Mouse (Mus musculus) kidney, embryonic 16.5 days (tissue): ENCODE results near the gene Gstm1. TPM values are rescaled to one million over a fixed set of nuclear protein-coding genes. Genes with fewer than 3 reads are reported as not detected.
A peak's percentile ranks its signal among the peaks of the same experiment; 100 is the strongest.
"Not testable (repeated sequence)": the region's sequence is repeated elsewhere in the genome, so short reads cannot be mapped to it uniquely, and the experiment has no call there.

Experiments used
- ATAC-seq: fragments of 200-750 bp; cut with Nextera tagmentation; 2 replicates; pipeline ENCODE4 v1.8.0; 2017; ENCODE audit warnings: moderate TSS enrichment; ENCODE audit not compliant: low FRiP score, low TSS enrichment
- H3K27ac ChIP-seq: fragments of 300-500 bp; sonication (generic); 2 replicates; pipeline ENCODE4 v1.5.1; 2014; ENCODE audit warnings: low read length
- H3K27me3 ChIP-seq: fragments of 300-500 bp; sonication (generic); 2 replicates; pipeline ENCODE4 v1.6.1; 2014; ENCODE audit warnings: low read length, control low read depth, mixed read lengths; ENCODE audit not compliant: insufficient read depth
- H3K36me3 ChIP-seq: fragments of 300-500 bp; sonication (generic); 2 replicates; pipeline ENCODE4 v1.6.1; 2014; ENCODE audit warnings: low read length, control low read depth, mixed read lengths; ENCODE audit not compliant: insufficient read depth
- H3K4me1 ChIP-seq: fragments of 300-500 bp; sonication (generic); 2 replicates; pipeline ENCODE4 v1.6.1; 2014; ENCODE audit warnings: low read length, control low read depth, mixed read lengths; ENCODE audit not compliant: insufficient read depth
- H3K4me2 ChIP-seq: fragments of 300-500 bp; sonication (generic); replicated peaks from 2 replicates; pipeline ENCODE4 v1.6.1; 2014; ENCODE audit warnings: low read depth, low read length
- H3K4me3 ChIP-seq: fragments of 300-500 bp; sonication (generic); 2 replicates; pipeline ENCODE4 v1.5.1; 2014; ENCODE audit warnings: mild to moderate bottlenecking, low read length
- H3K9ac ChIP-seq: fragments of 300-500 bp; sonication (generic); replicated peaks from 2 replicates; pipeline ENCODE4 v1.6.1; 2014; ENCODE audit warnings: low read length
- H3K9me3 ChIP-seq: fragments of 300-500 bp; sonication (generic); 2 replicates; pipeline ENCODE4 v1.6.1; 2016; ENCODE audit warnings: low read length, control low read depth
- WGBS: fragments of 180-500 bp; shearing (Covaris S2); extraction: QIAGEN DNeasy Blood & Tissue Kit; methylation state at CpG from one replicate; pipeline ENCODE4 v1.1.7; 2014; 5-methylcytosine and 5-hydroxymethylcytosine counted together
- polyA plus RNA-seq: library from polyadenylated mRNA; unstranded; fragments of >200 nt; fragmentation: Nextera tagmentation; extraction: Ambion mirVana; gene quantifications from 2 replicates; pipeline ENCODE4 v1.2.1, GENCODE M21; 2015

Gstm1 gene
- polyA plus RNA-seq, 1 experiment from 2014 or later: 124 TPM

DNA sequence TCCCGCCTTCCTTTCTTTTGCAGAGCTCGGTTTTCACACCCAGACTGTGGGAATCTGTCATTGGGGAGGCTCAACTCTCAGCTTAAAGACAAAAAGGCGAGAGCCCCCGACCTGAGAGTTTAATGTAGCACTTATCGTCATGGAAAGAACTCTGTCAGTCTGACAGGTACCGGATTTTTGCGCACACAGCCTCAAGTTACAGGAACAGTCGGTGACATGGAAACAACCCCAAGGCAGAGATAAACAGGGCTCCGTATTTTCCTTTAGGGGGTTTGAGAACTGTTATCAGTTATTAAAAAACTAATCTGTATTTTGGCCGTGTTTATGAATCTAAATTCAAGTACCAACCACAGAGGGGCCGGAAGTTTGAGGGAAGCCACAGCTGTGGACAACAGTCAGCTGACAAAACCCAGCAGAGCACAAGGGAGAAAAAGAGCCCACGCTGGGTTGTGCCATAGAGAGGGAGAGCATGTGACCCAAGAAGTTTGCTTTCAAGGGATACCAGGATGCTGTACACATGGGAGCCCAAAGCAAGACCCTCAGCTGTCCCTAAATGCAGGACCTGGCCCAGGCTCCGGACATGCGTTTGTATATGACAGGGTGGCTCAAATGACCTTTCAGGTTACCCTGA is 532 bp upstream of the Gstm1 start:
- H3K4me1 ChIP-seq: peaks cover 16% of the 10 kb centered on the region
- H3K9ac ChIP-seq: peak overlapping the region; percentile 69
- WGBS: 21% methylated on average over 14 of the region's 14 CpGs
- no peaks in the 10 kb centered on the region for H3K9me3 ChIP-seq
- H3K4me2 ChIP-seq: peak overlapping the region; percentile 92
- ATAC-seq: no peak; the same call in 1 of the 2 replicates
- H3K4me3 ChIP-seq: peak overlapping the region; percentile 53
- no peaks in the 10 kb centered on the region for H3K27me3 ChIP-seq
- H3K36me3 ChIP-seq: no peaks in the 10 kb centered on the region
- H3K27ac ChIP-seq: peak overlapping the region; percentile 81

- peak overlapping the region; percentile 68; the same call in 1 of the 2 replicates for H3K9ac ChIP-seq
- 89% methylated on average over 5 of the region's 5 CpGs for WGBS
Observed at GRCm38 (mm10) chr3:108016468-108016867, 1.3 kb downstream of the Gstm1 start.

GRCm38 (mm10) chr3:108014974-108015346 is 2.8 kb downstream of the Gstm1 start:
- ATAC-seq: no peak
- Histone ChIP-seq H3K9ac (no peak overlapping the region), H3K4me3 (no peak overlapping the region), H3K9me3 (no peaks in the 10 kb centered on the region), H3K4me1 (peaks cover 23% of the 10 kb centered on the region), H3K4me2 (no peak overlapping the region), H3K27ac (no peak overlapping the region), H3K27me3 (no peaks in the 10 kb centered on the region), H3K36me3 (no peaks in the 10 kb centered on the region)
- WGBS: 90% methylated on average over 2 of the region's 2 CpGs

More at GRCm38 (mm10) chr3:108016468-108016867, 1.3 kb downstream of the Gstm1 start:
- not testable (repeated sequence) for H3K4me3 ChIP-seq, H3K27me3 ChIP-seq, H3K4me2 ChIP-seq, ATAC-seq, H3K9me3 ChIP-seq, H3K27ac ChIP-seq, H3K36me3 ChIP-seq
- H3K4me1 ChIP-seq: peaks cover 23% of the 10 kb centered on the region

- Histone ChIP-seq H3K9me3 (no peaks in the 10 kb centered on the region), H3K27ac (no peak overlapping the region), H3K4me3 (no peak overlapping the region), H3K4me2 (no peak overlapping the region), H3K4me1 (peaks cover 23% of the 10 kb centered on the region), H3K9ac (no peak overlapping the region), H3K36me3 (no peaks in the 10 kb centered on the region), H3K27me3 (no peaks in the 10 kb centered on the region)
- no peak for ATAC-seq
- 60% methylated on average over 7 of the region's 8 CpGs for WGBS
Observed at GRCm38 (mm10) chr3:108014098-108014973, 3.4 kb downstream of the Gstm1 start.

- 69% methylated on average over 4 of the region's 4 CpGs for WGBS
- no peak overlapping the region for H3K4me2 ChIP-seq
Observed at GRCm38 (mm10) chr3:108013331-108013871, 4.4 kb downstream of the Gstm1 start.

DNA sequence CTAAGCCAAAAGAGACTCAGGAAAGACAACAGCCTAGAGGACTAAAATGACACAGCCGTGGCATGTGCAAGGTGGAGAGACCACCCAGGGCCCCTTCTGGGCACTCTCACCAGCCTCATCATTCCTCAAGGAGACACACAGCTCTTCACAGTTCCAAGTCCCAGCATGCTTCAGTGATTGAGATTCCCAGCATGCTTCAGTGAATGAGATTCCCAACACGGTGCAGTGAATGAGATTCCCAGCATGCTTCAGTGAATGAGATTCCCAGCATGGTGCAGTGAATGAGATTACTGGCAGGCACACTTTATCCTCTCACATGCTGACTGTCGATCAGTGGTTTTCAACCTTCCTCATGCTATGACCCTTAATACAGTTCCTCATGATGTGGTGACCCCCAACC is 6.2 kb downstream of the Gstm1 start:
- no peaks in the 10 kb centered on the region for H3K9me3 ChIP-seq
- no peak overlapping the region for H3K9ac ChIP-seq
- 76% methylated on average over 3 of the region's 3 CpGs for WGBS
- no peak overlapping the region for H3K27ac ChIP-seq
- no peak for ATAC-seq
- H3K4me3 ChIP-seq: no peak overlapping the region
- no peaks in the 10 kb centered on the region for H3K36me3 ChIP-seq
- peaks cover 10% of the 10 kb centered on the region; the same call in 1 of the 2 replicates for H3K4me1 ChIP-seq
- no peaks in the 10 kb centered on the region for H3K27me3 ChIP-seq
- no peak overlapping the region for H3K4me2 ChIP-seq

More at GRCm38 (mm10) chr3:108013331-108013871, 4.4 kb downstream of the Gstm1 start:
- no peak for ATAC-seq
- H3K4me1 ChIP-seq: peaks cover 20% of the 10 kb centered on the region
- no peaks in the 10 kb centered on the region for H3K36me3 ChIP-seq
- peak overlapping the region; percentile 0; the same call in 1 of the 2 replicates for H3K27ac ChIP-seq
- H3K4me3 ChIP-seq: no peak overlapping the region
- no peaks in the 10 kb centered on the region for H3K9me3 ChIP-seq
- no peak overlapping the region for H3K9ac ChIP-seq
- H3K27me3 ChIP-seq: no peaks in the 10 kb centered on the region

- Histone ChIP-seq H3K9me3 (no peaks in the 10 kb centered on the region), H3K4me2 (no peak overlapping the region), H3K9ac (no peak overlapping the region), H3K36me3 (no peaks in the 10 kb centered on the region), H3K27me3 (no peaks in the 10 kb centered on the region), H3K27ac (no peak overlapping the region), H3K4me3 (no peak overlapping the region), H3K4me1 (peaks cover 10% of the 10 kb centered on the region; the same call in 1 of the 2 replicates)
- WGBS: 61% methylated on average over 2 of the region's 2 CpGs
- no peak for ATAC-seq
Observed at GRCm38 (mm10) chr3:108010286-108010685, 7.5 kb downstream of the Gstm1 start.

GRCm38 (mm10) chr3:108002021-108002420 is 15.8 kb downstream of the Gstm1 start:
- Histone ChIP-seq H3K9me3 (no peaks in the 10 kb centered on the region), H3K4me1 (no peaks in the 10 kb centered on the region)
- ATAC-seq: no peak

GRCm38 (mm10) chr3:107999491-107999890 is 18.3 kb downstream of the Gstm1 start:
- 90% methylated on average over 3 of the region's 3 CpGs for WGBS
- H3K27me3 ChIP-seq: no peaks in the 10 kb centered on the region
- ATAC-seq: no peak

More at GRCm38 (mm10) chr3:108002021-108002420, 15.8 kb downstream of the Gstm1 start:
- H3K9ac ChIP-seq: no peak overlapping the region
- WGBS: 65% methylated on average over 8 of the region's 8 CpGs
- H3K4me2 ChIP-seq: no peak overlapping the region
- no peaks in the 10 kb centered on the region for H3K27me3 ChIP-seq
- H3K36me3 ChIP-seq: no peaks in the 10 kb centered on the region
- no peak overlapping the region for H3K27ac ChIP-seq
- H3K4me3 ChIP-seq: no peak overlapping the region

More at GRCm38 (mm10) chr3:107999491-107999890, 18.3 kb downstream of the Gstm1 start:
- H3K9ac ChIP-seq: no peak overlapping the region
- H3K4me3 ChIP-seq: no peak overlapping the region
- H3K27ac ChIP-seq: no peak overlapping the region
- H3K36me3 ChIP-seq: no peaks in the 10 kb centered on the region
- H3K4me1 ChIP-seq: no peaks in the 10 kb centered on the region
- H3K4me2 ChIP-seq: no peak overlapping the region
- H3K9me3 ChIP-seq: no peaks in the 10 kb centered on the region
